9 mouse cellular contexts compared by ENCODE assay signal in the genomic region with DNA sequence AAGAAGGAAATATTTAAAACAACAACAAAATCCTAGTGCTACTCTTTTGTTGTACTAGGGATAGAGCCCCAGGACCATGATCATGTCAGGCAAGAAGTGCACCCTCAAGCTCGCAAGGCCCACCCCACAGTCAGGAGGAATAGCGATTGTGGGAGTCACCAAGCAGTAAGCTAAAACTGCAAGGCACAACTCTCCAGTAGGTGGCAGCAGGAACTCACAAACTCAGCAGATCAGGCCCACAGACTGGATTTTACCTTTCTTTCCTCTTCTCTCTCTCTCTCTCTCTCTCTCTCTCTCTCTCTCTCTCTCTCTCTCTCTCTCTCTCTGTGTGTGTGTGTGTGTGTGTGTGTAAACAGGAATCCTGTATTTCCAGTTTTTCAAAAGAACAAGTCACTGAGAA. TPM values are rescaled to one million over a fixed set of nuclear protein-coding genes. Genes with fewer than 3 reads are reported as not detected.
DNase-seq lines count a peak whose midpoint lies in the region; ATAC-seq and TF ChIP-seq lines count a peak whose summit lies in the region.
"Had no signal": no experiment of that assay in that cellular context is flagged by ENCODE, and none has a peak within 500 bp of the region (broad histone marks: within the 10 kb centered on the region; RNA-seq: fewer than 3 reads in every experiment).

No protein-coding gene starts in this region.

- peak; percentile 49; the same call in 1 of the 2 replicates for ATAC-seq in G1E (ENCODE audit: extremely low read depth, insufficient number of reproducible peaks, low FRiP score, poor library complexity, severe bottlenecking)
- ATAC-seq in hematopoietic stem cell, adult 5-6 weeks (replicated peaks in 1 of 2; ENCODE audit: insufficient read depth in 1 of 2, low FRiP score in 2 of 2, low TSS enrichment in 1 of 2, low read depth in 1 of 2, poor library complexity in 2 of 2, severe bottlenecking in 2 of 2): peak; percentile 75 to 85

- H3K36me3 ChIP-seq in G1E (replicated peaks): no peaks in the 10 kb centered on the region
- H3K36me3 ChIP-seq: midbrain, embryonic 12.5 days had no signal

- DNase-seq in G1E (ENCODE audit: low spot score): peak; percentile 26
- peak; percentile 77 for DNase-seq in layer of hippocampus, adult 9-11 months
- DNase-seq in lung, postnatal 36 days: peak; percentile 92
- peak; percentile 73 for DNase-seq in right cerebral cortex, postnatal 14 days
- peak; percentile 49 for DNase-seq in yolk sac, embryonic 10.5 days (ENCODE audit: low spot score)

- no peak overlapping the region for H3K4me3 ChIP-seq in G1E (ENCODE audit: low read depth, low read length)
- H3K4me3 ChIP-seq in bone marrow macrophage, adult 2 months (ENCODE audit: insufficient read depth, low read length): no peak overlapping the region
- H3K4me3 ChIP-seq in embryonic fibroblast, embryonic 13.5 days (ENCODE audit: insufficient read depth, low read length): no peak overlapping the region
- H3K4me3 ChIP-seq: midbrain, embryonic 12.5 days had no signal

- H3K9me3 ChIP-seq in G1E (replicated peaks): no peaks in the 10 kb centered on the region
- H3K9me3 ChIP-seq: midbrain, embryonic 12.5 days had no signal

- no peaks in the 10 kb centered on the region for H3K4me1 ChIP-seq in G1E (ENCODE audit: insufficient read depth, low read depth, low read length)
- no peaks in the 10 kb centered on the region for H3K4me1 ChIP-seq in bone marrow macrophage, adult 2 months (ENCODE audit: control insufficient read depth, insufficient read depth, low read length)
- 0 out of 2 replicates have a peak, but pooled peaks cover 1% of the 10 kb centered on the region for H3K4me1 ChIP-seq in embryonic fibroblast, embryonic 13.5 days (ENCODE audit: control insufficient read depth, insufficient read depth, low read length)
- H3K4me1 ChIP-seq: midbrain, embryonic 12.5 days had no signal

- H3K27ac ChIP-seq in bone marrow macrophage, adult 2 months (ENCODE audit: insufficient read depth, low read depth, low read length): no peak overlapping the region
- no peak overlapping the region for H3K27ac ChIP-seq in embryonic fibroblast, embryonic 13.5 days (ENCODE audit: insufficient read depth, low read length)
- H3K27ac ChIP-seq: midbrain, embryonic 12.5 days had no signal

- 0 out of 2 replicates have a peak, but pooled peaks cover 3% of the 10 kb centered on the region for H3K27me3 ChIP-seq in G1E (ENCODE audit: insufficient read depth, low read length)
- H3K27me3 ChIP-seq: midbrain, embryonic 12.5 days had no signal

- TF ChIP-seq POLR2A in bone marrow macrophage, adult 2 months (IDR thresholded peaks at IDR 0.05; ENCODE audit: borderline replicate concordance, low read depth, low read length): no peak
- TF ChIP-seq POLR2A in embryonic fibroblast, embryonic 13.5 days (IDR thresholded peaks at IDR 0.05; ENCODE audit: low read depth, low read length): no peak

- peak; percentile 25; the same call in 1 of the 2 replicates for TF ChIP-seq CTCF in G1E (IDR thresholded peaks at IDR 0.05; ENCODE audit: low read depth, low read length)
- TF ChIP-seq CTCF in bone marrow macrophage, adult 2 months (IDR thresholded peaks at IDR 0.05; ENCODE audit: low read depth, low read length): peak; percentile 59
- peak; percentile 81 for TF ChIP-seq CTCF in embryonic fibroblast, embryonic 13.5 days (IDR thresholded peaks at IDR 0.05; ENCODE audit: borderline replicate concordance, insufficient read depth, low read length)

RNA-seq across cellular contexts. Expression of gene Gm17482, which starts 0.4 kb away (rescaled TPM):
- total RNA-seq in G1E (2014; fragmentation: Nextera tagmentation): not detected in 2 replicates
- total RNA-seq in G1E (2017): not detected in 2 replicates
- not detected in 2 replicates for polyA plus RNA-seq in G1E (2012)
- not detected in 2 replicates for polyA plus RNA-seq in bone marrow macrophage, adult 2 months (2012; ENCODE audit: insufficient read depth, insufficient read length, missing spikeins)
- not detected in 2 replicates for polyA plus RNA-seq in embryonic fibroblast, embryonic 13.5 days (2011; ENCODE audit: insufficient read length, low read depth, missing spikeins)
- total RNA-seq in hematopoietic stem cell, adult 5-6 weeks (2017): not detected in 2 replicates
- polyA plus RNA-seq: midbrain, embryonic 12.5 days had no signal

RNA-seq across cellular contexts. Expression of gene Timp4, which starts 24.5 kb away (rescaled TPM):
- total RNA-seq in G1E (2014; fragmentation: Nextera tagmentation) (not detected in 2 replicates), G1E (2017) (0.06 and 0.11 TPM in 2 replicates)
- polyA plus RNA-seq in G1E (2012): not detected in 2 replicates
- not detected in 2 replicates for polyA plus RNA-seq in bone marrow macrophage, adult 2 months (2012; ENCODE audit: insufficient read depth, insufficient read length, missing spikeins)
- polyA plus RNA-seq in embryonic fibroblast, embryonic 13.5 days (2011; ENCODE audit: insufficient read length, low read depth, missing spikeins): not detected in 2 replicates
- total RNA-seq in hematopoietic stem cell, adult 5-6 weeks (2017): not detected in 2 replicates

Comparison
In these comparisons a context has a peak if more than half of its experiments do, and no peak if none do; other contexts are left out.
1. DNase-seq: peak in every context shown above with its lines; median percentile 92 in lung, postnatal 36 days; 77 in layer of hippocampus, adult 9-11 months; 73 in right cerebral cortex, postnatal 14 days; 49 in yolk sac, embryonic 10.5 days; 26 in G1E.
2. CTCF ChIP-seq: peak in every context shown above with its lines; median percentile 81 in embryonic fibroblast, embryonic 13.5 days; 59 in bone marrow macrophage, adult 2 months; 25 in G1E.